Mouse (Mus musculus) CH12.LX (cell line): Measurements from ENCODE around the gene Cnpy1. TPM values are rescaled to one million over a fixed set of nuclear protein-coding genes. Genes with fewer than 3 reads are reported as not detected.

Experiments
- DNase-seq: peaks from one replicate; pipeline ENCODE4 v3.0.0-alpha.2; 2013; ENCODE audit errors: extremely low read depth
- H3K27ac ChIP-seq: 2 replicates; pipeline ENCODE4 v1.5.1; 2012; ENCODE audit warnings: low read depth, mild to moderate bottlenecking, control low read depth, moderate library complexity; ENCODE audit not compliant: insufficient read depth
- H3K27me3 ChIP-seq: replicated peaks from 2 replicates; pipeline ENCODE3; 2012; ENCODE audit warnings: inconsistent platforms
- H3K36me3 ChIP-seq, 2 experiments: replicated peaks in 1 of 2; 2 replicates each; pipeline versions ENCODE3 to v1.6.1; 2012; ENCODE audit warnings: inconsistent platforms in 1 of 2, low read length in 1 of 2, mild to moderate bottlenecking in 1 of 2, mixed read lengths in 1 of 2, moderate library complexity in 1 of 2; ENCODE audit not compliant: control insufficient read depth in 1 of 2, insufficient read depth in 1 of 2
- H3K4me1 ChIP-seq, 2 experiments: 2 replicates each; pipeline ENCODE4 v1.6.1; 2012; ENCODE audit warnings: inconsistent platforms in 1 of 2, moderate library complexity in 1 of 2; ENCODE audit not compliant: insufficient read depth in 2 of 2, control insufficient read depth in 1 of 2
- H3K4me2 ChIP-seq: 2 replicates; pipeline ENCODE4 v1.6.1; 2012; ENCODE audit warnings: low read depth, mild to moderate bottlenecking, control low read depth; ENCODE audit not compliant: poor library complexity, insufficient read depth, severe bottlenecking
- H3K4me3 ChIP-seq, 3 experiments: fragments of 150-350 bp in 1 of 3; sonication (generic) in 1 of 3; replicated peaks in 1 of 3; 2 replicates each; pipeline versions ENCODE3 to v1.5.1; 2011 to 2012; ENCODE audit warnings: low read depth in 2 of 3, low read length in 2 of 3, mild to moderate bottlenecking in 2 of 3, moderate library complexity in 2 of 3, control low read depth in 1 of 3, improper control_type of control experiment in 1 of 3, inconsistent platforms in 1 of 3, mixed read lengths in 1 of 3; ENCODE audit not compliant: poor library complexity in 1 of 3
- H3K79me2 ChIP-seq: replicated peaks from 2 replicates; pipeline ENCODE4 v1.6.1; 2012; ENCODE audit warnings: mild to moderate bottlenecking, moderate library complexity; ENCODE audit not compliant: control insufficient read depth, poor library complexity, insufficient read depth, severe bottlenecking; ENCODE audit errors: extremely low read depth
- H3K9ac ChIP-seq: 2 replicates; pipeline ENCODE4 v1.6.1; 2012; ENCODE audit warnings: low read depth, mild to moderate bottlenecking, control low read depth, moderate library complexity; ENCODE audit not compliant: insufficient read depth
- H3K9me3 ChIP-seq: replicated peaks from 2 replicates; pipeline ENCODE3; 2012; ENCODE audit warnings: low read length, inconsistent platforms, mixed read lengths
- BHLHE40 ChIP-seq: IDR thresholded peaks from 2 replicates; pipeline ENCODE4 v1.6.1; 2011; ENCODE audit warnings: mild to moderate bottlenecking, low read depth, low read length, improper control_type of control experiment
- CHD1 ChIP-seq: IDR thresholded peaks from 2 replicates; pipeline ENCODE4 v1.6.1; 2012; ENCODE audit warnings: low read depth, low read length, improper control_type of control experiment, inconsistent platforms
- GABPA ChIP-seq: IDR thresholded peaks from 2 replicates; pipeline ENCODE4 v1.6.1; 2012; ENCODE audit warnings: low read depth, low read length, improper control_type of control experiment, inconsistent platforms; ENCODE audit not compliant: insufficient replicate concordance
- IRF4 ChIP-seq: IDR thresholded peaks from 2 replicates; pipeline ENCODE4 v1.6.1; 2014; ENCODE audit warnings: low read depth, mild to moderate bottlenecking, inconsistent platforms, low read length, improper control_type of control experiment
- JUND ChIP-seq: conservative IDR thresholded peaks from 2 replicates; pipeline ENCODE4 v1.6.1; 2011; ENCODE audit warnings: low read depth, low read length, improper control_type of control experiment
- KAT2A ChIP-seq: IDR thresholded peaks from 2 replicates; pipeline ENCODE4 v1.6.1; 2012; ENCODE audit warnings: low read length, improper control_type of control experiment, inconsistent platforms; ENCODE audit not compliant: insufficient replicate concordance
- MAZ ChIP-seq: IDR thresholded peaks from 2 replicates; pipeline ENCODE4 v1.6.1; 2012; ENCODE audit warnings: low read depth, mild to moderate bottlenecking, inconsistent platforms, low read length, improper control_type of control experiment, moderate library complexity
- NELFE ChIP-seq: IDR thresholded peaks from 2 replicates; pipeline ENCODE4 v1.6.1; 2011; ENCODE audit warnings: low read depth, low read length, improper control_type of control experiment
- NRF1 ChIP-seq: IDR thresholded peaks from 2 replicates; pipeline ENCODE4 v1.6.1; 2014; ENCODE audit warnings: low read depth, mild to moderate bottlenecking, inconsistent platforms, low read length, improper control_type of control experiment, moderate library complexity
- POLR2A ChIP-seq: IDR thresholded peaks from 2 replicates; pipeline ENCODE4 v1.6.1; 2011; ENCODE audit warnings: low read depth, mild to moderate bottlenecking, improper control_type of control experiment, low read length
- TCF12 ChIP-seq: IDR thresholded peaks from 2 replicates; pipeline ENCODE4 v1.6.1; 2014; ENCODE audit warnings: low read depth, mild to moderate bottlenecking, inconsistent platforms, low read length, improper control_type of control experiment
- UBTF ChIP-seq: IDR thresholded peaks from 2 replicates; pipeline ENCODE4 v1.6.1; 2012; ENCODE audit warnings: low read depth, mild to moderate bottlenecking, inconsistent platforms, low read length, improper control_type of control experiment, moderate library complexity
- USF1 ChIP-seq: IDR thresholded peaks from 2 replicates; pipeline ENCODE4 v1.6.1; 2014; ENCODE audit warnings: low read depth, mild to moderate bottlenecking, inconsistent platforms, low read length, improper control_type of control experiment
- USF2 ChIP-seq: conservative IDR thresholded peaks from 2 replicates; pipeline ENCODE4 v1.6.1; 2011; ENCODE audit warnings: low read depth, low read length, improper control_type of control experiment
- ZC3H11A ChIP-seq: IDR thresholded peaks from 2 replicates; pipeline ENCODE4 v1.6.1; 2012; ENCODE audit warnings: low read depth, mild to moderate bottlenecking, inconsistent platforms, low read length, improper control_type of control experiment
- dilution Hi-C: fragments of 300-500 bp; cut with MboI; formaldehyde crosslinking; loops from 2 replicates; pipeline ENCODE4 v1.14.3; 2020; ENCODE audit warnings: low sequenced_read_pairs; ENCODE audit not compliant: extremely low pct_unique_long_range_greater_than_20kb, extremely low pct_ligation_motif_present
- in situ Hi-C: fragments of 300-500 bp; cut with MboI; formaldehyde crosslinking; loops from 3 replicates; pipeline ENCODE4 v1.14.3; 2019; ENCODE audit warnings: low sequenced_read_pairs, low pct_ligation_motif_present, low pct_unique_long_range_greater_than_20kb, mixed read lengths
- polyA plus RNA-seq: library from polyadenylated mRNA; unstranded; fragments of >175 nt; gene quantifications from 2 replicates; pipeline ENCODE4 v1.2.1, GENCODE M21; 2012; ENCODE audit warnings: low read depth; ENCODE audit not compliant: insufficient read length
- total RNA-seq, 2 experiments: library from RNA; depleted of rRNA; stranded (reverse); fragments of 300-350 nt in 1 of 2; fragments of >200 nt in 1 of 2; gene quantifications; 2 replicates each; pipeline ENCODE4 v1.2.3; 2012 to 2014

The Cnpy1 gene
- total and polyA plus RNA-seq, 3 experiments, result 0.11 to 0.26 TPM; not detected in 1

- no peak for TF ChIP-seq POLR2A
- no peak for TF ChIP-seq BHLHE40
- TF ChIP-seq MAZ, result no peak
- TF ChIP-seq NRF1, result no peak
- H3K27me3 ChIP-seq, result peaks cover 2% of the 10 kb centered on the region
- in situ Hi-C loops, result no loop called here
- H3K36me3 ChIP-seq, result no peaks in the 10 kb centered on the region
- H3K79me2 ChIP-seq, result no peaks in the 10 kb centered on the region
- no peaks in the 10 kb centered on the region for H3K4me1 ChIP-seq
- H3K9ac ChIP-seq, result no peak overlapping the region
- H3K9me3 ChIP-seq, result no peaks in the 10 kb centered on the region
- H3K4me2 ChIP-seq, result no peak overlapping the region
- no peak overlapping the region for H3K4me3 ChIP-seq
- no peak overlapping the region for H3K27ac ChIP-seq
- no peak for DNase-seq
- dilution Hi-C loops, result no loop called here
Observed at GRCm38 (mm10) chr5:28252260-28252659, 6.7 kb upstream of the Cnpy1 start.

- H3K27ac ChIP-seq, result no peak overlapping the region
- H3K27me3 ChIP-seq, result peaks cover 2% of the 10 kb centered on the region
- no peaks in the 10 kb centered on the region for H3K9me3 ChIP-seq
- no peaks in the 10 kb centered on the region for H3K4me1 ChIP-seq
- no peaks in the 10 kb centered on the region for H3K79me2 ChIP-seq
- no peak overlapping the region for H3K4me3 ChIP-seq
- in situ Hi-C loops, result no loop called here
- H3K36me3 ChIP-seq, result no peaks in the 10 kb centered on the region
- TF ChIP-seq TCF12, result no peak
- TF ChIP-seq USF2, result no peak
- no peak for TF ChIP-seq IRF4
- no peak for TF ChIP-seq JUND
- TF ChIP-seq KAT2A, result no peak
- TF ChIP-seq ZC3H11A, result no peak
- no peak for TF ChIP-seq GABPA
- TF ChIP-seq, all 38 proteins: peak for 0
- Histone ChIP-seq H3K4me2 (no peak overlapping the region), H3K9ac (no peak overlapping the region)
- no peak for DNase-seq
- dilution Hi-C loops, result no loop called here
Observed at GRCm38 (mm10) chr5:28251211-28251764, 5.7 kb upstream of the Cnpy1 start.

GRCm38 (mm10) chr5:28250479-28250878 lies 4.9 kb upstream of the Cnpy1 start:
- no peak overlapping the region for H3K27ac ChIP-seq
- no peak overlapping the region for H3K4me3 ChIP-seq
- no peak overlapping the region for H3K9ac ChIP-seq
- in situ Hi-C loops (no loop called here), dilution Hi-C loops (no loop called here)
- H3K9me3 ChIP-seq, result no peaks in the 10 kb centered on the region
- TF ChIP-seq USF1 (no peak), CHD1 (no peak), NELFE (no peak), ZC3H11A (no peak), UBTF (no peak)
- no peaks in the 10 kb centered on the region for H3K36me3 ChIP-seq
- no peak overlapping the region for H3K4me2 ChIP-seq
- no peak for DNase-seq
- H3K27me3 ChIP-seq, result peaks cover 2% of the 10 kb centered on the region
- no peaks in the 10 kb centered on the region for H3K4me1 ChIP-seq
- H3K79me2 ChIP-seq, result no peaks in the 10 kb centered on the region
